Mouse (Mus musculus) embryonic stem cell, embryonic (primary cell): Measurements from ENCODE around the gene Gm21095.
"Not testable (repeated sequence)": the region's sequence is repeated elsewhere in the genome, so short reads cannot be mapped to it uniquely, and the experiment has no call there.

ENCODE experiments used
- CTCF ChIA-PET, 4 experiments: fragments of 300-600 bp in 2 of 4; fragments of 350-600 bp in 2 of 4; sonication (Branson Sonifier 250); formaldehyde crosslinking; loops; one replicate each; lab custom pipeline; 2022; ENCODE audit warnings: inconsistent platforms in 2 of 4; lab: Charles Lee
- POLR2A ChIA-PET, 4 experiments: fragments of 300-600 bp in 2 of 4; fragments of 350-600 bp in 2 of 4; sonication (Branson Sonifier 250); formaldehyde crosslinking; loops; one replicate each; lab custom pipeline; 2022; ENCODE audit warnings: antibody characterized with exemption in 4 of 4, inconsistent platforms in 1 of 4; lab: Charles Lee

The Gm21095 gene

DNA sequence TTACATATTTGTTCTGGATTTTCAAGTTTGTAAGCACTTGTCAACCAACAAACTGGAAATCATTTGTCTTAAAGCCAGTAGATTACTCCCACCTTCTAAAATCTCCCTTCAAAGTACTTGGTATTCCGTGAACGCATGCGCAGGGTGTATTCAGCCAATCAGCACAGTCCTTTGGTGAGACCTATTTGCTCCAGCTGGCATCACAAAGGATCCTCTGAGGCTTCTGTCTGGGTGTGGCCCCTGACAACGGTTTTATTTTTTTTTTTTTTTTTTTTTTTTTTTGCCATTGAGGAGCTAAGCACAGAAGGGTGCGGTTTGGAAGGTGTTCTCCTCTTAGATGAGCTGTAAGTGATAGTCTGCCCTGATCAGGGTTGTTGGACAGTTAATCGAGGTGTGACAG lies at the start of gene Gm21095:
Gm21095 (plus strand) TSS at position 301 of the 400 bp plus-strand sequence.
- POLR2A ChIA-PET, CTCF ChIA-PET: not testable (repeated sequence)
